Mouse (Mus musculus) forebrain, embryonic 16.5 days (tissue): ENCODE data around the gene Gdpd3. TPM values are rescaled to one million over a fixed set of nuclear protein-coding genes. Genes with fewer than 3 reads are reported as not detected.

Experiments used
- ATAC-seq: fragments of 200-750 bp; cut with Nextera tagmentation; 2 replicates; pipeline ENCODE4 v1.8.0; 2017; ENCODE audit warnings: mild to moderate bottlenecking, moderate library complexity
- H3K27ac ChIP-seq: fragments of 300-500 bp; sonication (generic); 2 replicates; pipeline ENCODE4 v1.5.1; 2014; ENCODE audit warnings: low read length, control low read depth
- H3K27me3 ChIP-seq: fragments of 300-500 bp; sonication (generic); replicated peaks from 2 replicates; pipeline ENCODE4 v1.6.1; 2014; ENCODE audit warnings: low read length; ENCODE audit not compliant: control insufficient read depth, insufficient read depth
- H3K36me3 ChIP-seq: fragments of 300-500 bp; sonication (generic); 2 replicates; pipeline ENCODE4 v1.6.1; 2014; ENCODE audit not compliant: control insufficient read depth, insufficient read depth
- H3K4me1 ChIP-seq: fragments of 300-500 bp; sonication (generic); replicated peaks from 2 replicates; pipeline ENCODE4 v1.6.1; 2014; ENCODE audit warnings: low read length; ENCODE audit not compliant: control insufficient read depth, insufficient read depth
- H3K4me2 ChIP-seq: fragments of 300-500 bp; sonication (generic); 2 replicates; pipeline ENCODE4 v1.6.1; 2014; ENCODE audit warnings: mild to moderate bottlenecking, low read length, control low read depth
- H3K4me3 ChIP-seq: fragments of 300-500 bp; sonication (generic); replicated peaks from 2 replicates; pipeline ENCODE4 v1.5.1; 2014; ENCODE audit warnings: mild to moderate bottlenecking, low read length, control low read depth
- H3K9ac ChIP-seq: fragments of 300-500 bp; sonication (generic); replicated peaks from 2 replicates; pipeline ENCODE4 v1.6.1; 2014; ENCODE audit warnings: low read depth, low read length, control low read depth
- H3K9me3 ChIP-seq: fragments of 300-500 bp; sonication (generic); 2 replicates; pipeline ENCODE4 v1.6.1; 2016; ENCODE audit warnings: low read length; ENCODE audit not compliant: control insufficient read depth
- WGBS: fragments of 180-500 bp; shearing (Covaris S2); extraction: QIAGEN DNeasy Blood & Tissue Kit; methylation state at CpG from one replicate; pipeline ENCODE4 v1.1.7; 2014; 5-methylcytosine and 5-hydroxymethylcytosine counted together
- polyA plus RNA-seq: library from polyadenylated mRNA; unstranded; fragments of >200 nt; fragmentation: Nextera tagmentation; extraction: Ambion mirVana; gene quantifications from 2 replicates; pipeline ENCODE4 v1.2.1, GENCODE M21; 2015

Gene Gdpd3
- polyA plus RNA-seq, 1 experiment from 2014 or later: 2.6 TPM

DNA sequence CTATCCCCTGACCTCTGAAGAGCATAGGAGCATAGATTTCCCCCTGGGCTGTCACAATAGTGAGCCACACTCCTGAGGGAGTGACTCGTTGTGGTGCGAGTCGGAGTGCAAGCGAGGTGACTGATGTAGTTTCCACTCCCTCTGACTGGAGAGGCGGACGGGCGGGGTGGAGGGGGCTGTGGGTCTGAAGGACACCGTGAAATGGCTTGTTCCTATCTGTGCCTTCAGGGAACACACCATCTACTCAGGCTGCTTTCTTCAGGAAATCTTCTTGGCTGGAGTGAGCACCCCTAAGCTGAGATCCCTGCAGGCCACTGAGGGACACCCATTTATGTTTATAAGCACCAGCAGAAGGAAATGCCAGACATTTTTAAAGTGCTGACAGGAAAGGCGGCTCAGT is 56.6 kb downstream of the Gdpd3 start:
- ATAC-seq: peak; percentile 32
- no peak overlapping the region for H3K27ac ChIP-seq
- H3K9ac ChIP-seq: peak overlapping the region; percentile 80
- peak overlapping the region; percentile 75 for H3K4me2 ChIP-seq
- peak overlapping the region; percentile 79 for H3K4me3 ChIP-seq
- H3K9me3 ChIP-seq: no peaks in the 10 kb centered on the region
- H3K36me3 ChIP-seq: no peaks in the 10 kb centered on the region
- H3K27me3 ChIP-seq: no peaks in the 10 kb centered on the region
- WGBS: 20% methylated on average over 9 of the region's 9 CpGs
- peaks cover 28% of the 10 kb centered on the region for H3K4me1 ChIP-seq

GRCm38 (mm10) chr7:126823202-126823711 is 57.1 kb downstream of the Gdpd3 start:
- H3K27me3 ChIP-seq: no peaks in the 10 kb centered on the region
- H3K9me3 ChIP-seq: no peaks in the 10 kb centered on the region
- WGBS: under 1% methylated on average over 17 of the region's 19 CpGs
- H3K4me3 ChIP-seq: peak overlapping the region; percentile 79
- peak overlapping the region; percentile 75 for H3K4me2 ChIP-seq
- peaks cover 28% of the 10 kb centered on the region for H3K4me1 ChIP-seq
- no peaks in the 10 kb centered on the region for H3K36me3 ChIP-seq
- H3K27ac ChIP-seq: peak overlapping the region; percentile 67; the same call in 1 of the 2 replicates
- peak; percentile 83 for ATAC-seq
- H3K9ac ChIP-seq: peak overlapping the region; percentile 80

DNA sequence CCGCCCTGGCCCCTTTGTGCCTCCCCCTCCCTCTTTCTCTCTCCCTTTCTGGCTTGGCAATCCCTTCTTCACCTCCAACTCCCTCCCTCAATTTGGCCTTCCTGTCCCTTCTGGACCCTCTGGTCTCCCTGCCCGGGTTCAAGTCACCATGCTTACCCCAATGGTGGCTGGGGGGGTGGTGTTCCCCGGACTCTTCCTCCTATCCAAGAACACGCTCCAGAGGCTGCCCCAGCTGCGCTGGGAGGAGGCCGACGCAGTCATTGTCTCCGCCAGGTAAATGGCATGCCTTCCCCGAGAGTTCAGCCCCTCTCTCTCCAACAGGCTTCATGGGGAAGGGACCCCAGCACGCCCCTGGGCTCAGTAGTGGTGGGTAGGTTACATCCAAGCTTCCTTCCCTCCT is 57.8 kb downstream of the Gdpd3 start:
- peak overlapping the region; percentile 9; the same call in 1 of the 2 replicates for H3K27ac ChIP-seq
- H3K36me3 ChIP-seq: no peaks in the 10 kb centered on the region
- H3K27me3 ChIP-seq: no peaks in the 10 kb centered on the region
- H3K9me3 ChIP-seq: no peaks in the 10 kb centered on the region
- H3K4me2 ChIP-seq: peak overlapping the region; percentile 75
- H3K4me1 ChIP-seq: peaks cover 28% of the 10 kb centered on the region
- H3K9ac ChIP-seq: peak overlapping the region; percentile 80
- 4% methylated on average over 10 of the region's 10 CpGs for WGBS
- no peak for ATAC-seq
- H3K4me3 ChIP-seq: peak overlapping the region; percentile 79

Other genes with a start within 250 kb of the Gdpd3 start
- 181 and 190 TPM in 2 replicates for gene Eif3c, start 199.9 kb upstream of the Gdpd3 start, polyA plus RNA-seq
- 0.29 and 0.77 TPM in 2 replicates for gene Apobr, start 181.4 kb upstream of the Gdpd3 start, polyA plus RNA-seq
- gene Cln3, start 180.5 kb upstream of the Gdpd3 start, polyA plus RNA-seq: 34.4 and 37.3 TPM in 2 replicates
- gene Il27, start 171.4 kb upstream of the Gdpd3 start, polyA plus RNA-seq: not detected in 2 replicates
- 5.2 and 5.7 TPM in 2 replicates for gene Nupr1, start 135.5 kb upstream of the Gdpd3 start, polyA plus RNA-seq
- gene Sgf29, start 117.0 kb upstream of the Gdpd3 start, polyA plus RNA-seq: 55.8 and 57.5 TPM in 2 replicates
- 4.3 and 5.9 TPM in 2 replicates for gene Sult1a1, start 89.9 kb upstream of the Gdpd3 start, polyA plus RNA-seq
- 124 and 132 TPM in 2 replicates for gene Bola2, start 70.9 kb upstream of the Gdpd3 start, polyA plus RNA-seq
- gene Slx1b, start 70.5 kb upstream of the Gdpd3 start, polyA plus RNA-seq: 14.4 and 20.3 TPM in 2 replicates
- gene Coro1a, start 58.5 kb upstream of the Gdpd3 start, polyA plus RNA-seq: 109 and 119 TPM in 2 replicates
- gene Mapk3, start 6.7 kb upstream of the Gdpd3 start, polyA plus RNA-seq: 98.2 and 100.0 TPM in 2 replicates
- 199 and 202 TPM in 2 replicates for gene Ypel3, start 10.6 kb downstream of the Gdpd3 start, polyA plus RNA-seq
- gene Tbx6, start 15.1 kb downstream of the Gdpd3 start, polyA plus RNA-seq: 0.73 and 0.86 TPM in 2 replicates
- gene Ppp4c, start 26.2 kb downstream of the Gdpd3 start, polyA plus RNA-seq: 196 and 202 TPM in 2 replicates
- 32.8 and 40.4 TPM in 2 replicates for gene Fam57b, start 31.3 kb downstream of the Gdpd3 start, polyA plus RNA-seq
- gene 4930451I11Rik, start 65.3 kb downstream of the Gdpd3 start, polyA plus RNA-seq: not detected in 2 replicates
- 10.8 and 14.3 TPM in 2 replicates for gene Doc2a, start 81.1 kb downstream of the Gdpd3 start, polyA plus RNA-seq
- 25.6 and 28.1 TPM in 2 replicates for gene Hirip3, start 95.6 kb downstream of the Gdpd3 start, polyA plus RNA-seq
- gene Ino80e, start 96.0 kb downstream of the Gdpd3 start, polyA plus RNA-seq: 95.1 and 97.9 TPM in 2 replicates
- gene Taok2, start 118.4 kb downstream of the Gdpd3 start, polyA plus RNA-seq: 55.3 and 65.6 TPM in 2 replicates
- 33.3 and 37.3 TPM in 2 replicates for gene Tmem219, start 156.6 kb downstream of the Gdpd3 start, polyA plus RNA-seq
- gene Kctd13, start 162.5 kb downstream of the Gdpd3 start, polyA plus RNA-seq: 131 and 132 TPM in 2 replicates
- 4.8 and 8.5 TPM in 2 replicates for gene Asphd1, start 183.2 kb downstream of the Gdpd3 start, polyA plus RNA-seq
- gene Sez6l2, start 184.2 kb downstream of the Gdpd3 start, polyA plus RNA-seq: 26.1 and 30.6 TPM in 2 replicates
- 115 and 122 TPM in 2 replicates for gene Cdipt, start 209.6 kb downstream of the Gdpd3 start, polyA plus RNA-seq
- gene Cdiptos, start 209.8 kb downstream of the Gdpd3 start, polyA plus RNA-seq: 0.45 and 1.2 TPM in 2 replicates
- 3.0 and 3.7 TPM in 2 replicates for gene Mvp, start 248.3 kb downstream of the Gdpd3 start, polyA plus RNA-seq